Mouse (Mus musculus) testis, adult 2 months (tissue): ENCODE measurements around the gene Calb2. TPM values are rescaled to one million over a fixed set of nuclear protein-coding genes. Genes with fewer than 3 reads are reported as not detected.
A peak's percentile ranks its signal among the peaks of the same experiment; 100 is the strongest.

Experiments used
- H3K27ac ChIP-seq: fragments of 200-500 bp; 2 replicates; pipeline ENCODE4 v1.5.1; 2012; ENCODE audit warnings: low read depth, low read length; ENCODE audit not compliant: control insufficient read depth, insufficient read depth
- H3K27me3 ChIP-seq: fragments of 200-500 bp; 2 replicates; pipeline ENCODE4 v1.6.1; 2012; ENCODE audit warnings: mild to moderate bottlenecking, low read length, moderate library complexity; ENCODE audit not compliant: control insufficient read depth, insufficient read depth
- H3K36me3 ChIP-seq: fragments of 200-500 bp; 2 replicates; pipeline ENCODE4 v1.6.1; 2012; ENCODE audit warnings: mild to moderate bottlenecking, low read length; ENCODE audit not compliant: control insufficient read depth, insufficient read depth
- H3K4me1 ChIP-seq: fragments of 200-500 bp; 2 replicates; pipeline ENCODE4 v1.6.1; 2012; ENCODE audit warnings: low read length; ENCODE audit not compliant: control insufficient read depth, insufficient read depth
- H3K4me3 ChIP-seq: fragments of 200-500 bp; 2 replicates; pipeline ENCODE4 v1.5.1; 2012; ENCODE audit warnings: low read depth, mild to moderate bottlenecking, low read length, moderate library complexity, mixed read lengths; ENCODE audit not compliant: control insufficient read depth
- CTCF ChIP-seq: fragments of 200-500 bp; IDR thresholded peaks from 2 replicates; pipeline ENCODE4 v1.5.1; 2012; ENCODE audit warnings: low read depth, mild to moderate bottlenecking, inconsistent platforms, low read length, moderate library complexity; ENCODE audit not compliant: control insufficient read depth, insufficient read depth, insufficient replicate concordance
- POLR2A ChIP-seq: fragments of 200-500 bp; IDR thresholded peaks from 2 replicates; pipeline ENCODE4 v1.6.1; 2012; ENCODE audit warnings: low read depth, mild to moderate bottlenecking, inconsistent platforms, low read length, moderate library complexity; ENCODE audit not compliant: control insufficient read depth
- polyA plus RNA-seq: library from polyadenylated mRNA; depleted of rRNA; stranded (reverse); fragments of >200 nt; gene quantifications from 2 replicates; pipeline ENCODE4 v1.2.3, GENCODE M21; 2012; rRNA removed

Calb2 gene
- polyA plus RNA-seq, 1 experiment, result 0.20 TPM

DNA sequence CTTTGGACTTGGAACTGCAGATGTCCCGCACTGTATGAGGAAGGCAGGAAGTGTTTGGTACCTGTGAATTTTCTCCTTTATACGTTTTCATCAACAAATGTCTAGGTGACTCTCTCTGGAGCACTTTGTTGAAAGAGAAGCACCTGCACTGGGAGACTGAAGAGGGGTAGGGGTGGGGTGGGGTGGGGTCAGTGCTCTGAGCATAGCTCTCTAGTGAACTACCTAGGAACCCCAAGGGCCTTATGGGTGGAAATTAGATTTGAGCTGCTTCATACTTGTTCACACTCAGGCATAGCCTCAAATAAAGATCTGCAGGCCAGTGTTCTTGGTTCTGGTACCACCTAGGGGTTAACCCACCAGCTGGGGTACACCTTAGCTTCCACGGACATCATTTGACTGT is 65.4 kb downstream of the Calb2 start, which contains the start of gene Gm17720:
Gene Gm17720 (minus strand): TSS at position 101 of the 400 bp plus-strand sequence.
- no peaks in the 10 kb centered on the region for H3K27me3 ChIP-seq
- peaks cover 9% of the 10 kb centered on the region for H3K4me1 ChIP-seq
- H3K27ac ChIP-seq, result no peak within 1 kb of the TSS
- no peaks in the 10 kb centered on the region for H3K36me3 ChIP-seq
- TF ChIP-seq CTCF (no peak), POLR2A (no peak)
- peak within 1 kb of the TSS; percentile 69 for H3K4me3 ChIP-seq

DNA sequence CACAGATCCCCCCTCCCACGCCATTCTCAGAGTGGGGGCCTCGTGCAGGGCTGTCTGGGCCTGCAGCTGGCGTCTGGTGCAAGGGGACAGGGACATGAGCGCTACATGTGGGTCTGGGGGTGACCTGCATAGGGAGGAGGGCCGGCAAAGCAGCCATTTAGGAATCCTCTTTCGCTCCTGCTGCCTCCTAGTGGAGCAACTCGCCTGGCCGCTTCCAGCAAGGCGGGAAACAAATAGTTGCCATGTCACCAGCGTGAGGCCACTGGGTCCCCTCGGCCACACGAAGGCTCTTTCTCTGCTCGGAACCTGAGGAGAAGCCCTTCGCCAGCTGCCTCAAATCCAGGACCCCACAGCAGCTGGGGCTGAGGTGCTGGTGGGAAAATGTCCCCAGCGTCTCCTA is 66.3 kb downstream of the Calb2 start:
- TF ChIP-seq CTCF (no peak), POLR2A (no peak)
- H3K4me1 ChIP-seq, result peaks cover 9% of the 10 kb centered on the region
- peak overlapping the region; percentile 69 for H3K4me3 ChIP-seq
- no peaks in the 10 kb centered on the region for H3K36me3 ChIP-seq
- H3K27ac ChIP-seq, result no peak overlapping the region
- no peaks in the 10 kb centered on the region for H3K27me3 ChIP-seq

DNA sequence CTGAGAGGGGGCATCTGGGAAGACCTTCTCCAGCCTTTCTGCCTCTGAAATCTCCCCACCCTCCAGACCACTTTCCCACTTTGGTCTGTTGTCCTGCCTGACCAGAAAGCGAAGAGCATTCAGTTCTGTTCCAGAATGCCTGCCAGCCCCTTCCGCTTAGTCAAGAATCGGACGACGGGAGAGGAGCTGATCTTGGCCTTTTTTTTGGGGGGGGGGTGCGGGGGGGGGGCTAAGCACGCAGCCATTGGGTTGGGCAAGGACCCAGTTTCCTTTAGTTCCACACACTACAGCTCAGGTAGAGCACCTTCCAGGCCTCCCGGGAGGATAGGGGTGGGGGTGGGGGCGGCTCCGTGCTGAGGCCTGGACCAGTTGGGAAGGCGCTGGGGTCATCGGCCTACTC is 67.1 kb downstream of the Calb2 start, which contains the start of gene Gm21964:
Gene Gm21964 (plus strand): TSS at position 301 of the 400 bp plus-strand sequence.
- Histone ChIP-seq H3K4me3 (peak within 1 kb of the TSS; percentile 69), H3K36me3 (no peaks in the 10 kb centered on the region), H3K27me3 (no peaks in the 10 kb centered on the region), H3K4me1 (peaks cover 9% of the 10 kb centered on the region), H3K27ac (no peak within 1 kb of the TSS)
- TF ChIP-seq POLR2A, result no peak
- no peak for TF ChIP-seq CTCF

DNA sequence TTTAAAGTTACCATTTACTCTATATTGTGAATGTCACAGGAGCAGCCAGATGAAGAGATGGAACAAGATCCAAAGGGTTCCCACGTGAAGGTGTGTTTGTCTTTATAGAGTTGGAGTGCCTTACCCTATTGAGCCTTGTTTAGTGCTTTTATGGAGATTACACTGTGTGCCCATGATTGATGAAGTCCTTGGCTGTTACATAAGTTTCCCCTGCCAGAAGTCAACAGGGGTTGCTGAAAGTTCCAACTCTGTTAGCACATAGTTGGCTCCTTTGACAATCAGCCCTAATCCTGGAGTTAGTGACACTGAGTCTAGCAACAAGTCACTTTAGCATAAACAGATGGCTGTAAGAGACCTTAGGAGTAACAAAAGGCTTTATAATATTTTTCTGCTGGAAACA is 76.1 kb downstream of the Calb2 start:
- no peaks in the 10 kb centered on the region; the same call in 1 of the 2 replicates for H3K36me3 ChIP-seq
- no peak overlapping the region for H3K27ac ChIP-seq
- H3K27me3 ChIP-seq, result no peaks in the 10 kb centered on the region
- H3K4me1 ChIP-seq, result no peaks in the 10 kb centered on the region
- H3K4me3 ChIP-seq, result no peak overlapping the region
- TF ChIP-seq POLR2A (no peak), CTCF (no peak)

Other genes starting within 250 kb of the Calb2 start
- 0.80 and 1.3 TPM in 2 replicates for gene Marveld3, start 206.0 kb downstream of the Calb2 start, polyA plus RNA-seq
- 0.05 TPM in 1 of 2 replicates, not detected in the other for gene Tat, start 177.8 kb downstream of the Calb2 start, polyA plus RNA-seq
- 0.06 and 0.14 TPM in 2 replicates for gene Chst4, start 128.5 kb downstream of the Calb2 start, polyA plus RNA-seq
- 4.7 and 4.9 TPM in 2 replicates for gene Zfp612, start 88.5 kb downstream of the Calb2 start, polyA plus RNA-seq
- gene Gm21964, start 67.0 kb downstream of the Calb2 start, polyA plus RNA-seq, result 1.5 and 2.2 TPM in 2 replicates
- gene Gm17720, start 65.5 kb downstream of the Calb2 start, polyA plus RNA-seq, result not detected in 2 replicates
- gene Cmtr2, start 47.5 kb upstream of the Calb2 start, polyA plus RNA-seq, result 1.2 and 1.6 TPM in 2 replicates
- gene Hydin, start 98.8 kb upstream of the Calb2 start, polyA plus RNA-seq, result 32.6 and 33.2 TPM in 2 replicates